ENCODE assay signal across 8 mouse cellular contexts in the genomic region with DNA sequence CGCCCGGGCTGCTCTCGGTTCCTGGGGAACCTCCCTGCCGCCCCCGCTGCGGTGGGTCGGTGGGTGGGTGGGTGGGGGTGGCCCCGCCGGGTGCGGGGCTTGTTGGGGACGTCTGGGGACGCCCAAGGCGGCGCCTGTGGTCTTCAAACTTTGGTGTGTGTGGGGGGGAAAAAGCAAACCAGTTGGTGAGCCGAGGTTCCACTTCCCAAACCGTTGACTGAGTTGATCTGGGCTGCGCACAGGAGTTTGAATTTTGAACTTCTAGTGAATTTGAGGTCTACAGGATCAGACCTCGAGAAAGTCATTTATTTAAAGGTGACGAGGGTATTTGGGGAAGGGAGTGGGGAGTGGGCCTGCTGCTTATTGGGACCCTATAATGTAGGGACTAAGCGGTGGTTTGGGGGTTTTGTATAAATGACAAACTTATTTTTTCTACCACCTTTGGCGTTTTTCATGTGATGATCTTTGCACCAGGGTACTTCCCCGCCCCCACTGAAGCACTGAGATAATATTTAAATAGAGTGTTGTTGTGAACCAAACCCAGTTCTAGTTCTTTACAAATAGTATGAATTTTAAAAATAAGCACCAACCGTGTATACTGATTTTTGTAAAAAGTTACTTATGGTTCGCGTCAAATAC. TPM values are rescaled to one million over a fixed set of nuclear protein-coding genes. Genes with fewer than 3 reads are reported as not detected.
DNase-seq lines count a peak whose midpoint lies in the region; ATAC-seq and TF ChIP-seq lines count a peak whose summit lies in the region.

No protein-coding gene starts in this region.

- peaks cover 10% of the 10 kb centered on the region; the same call in 1 of the 2 replicates for H3K4me1 ChIP-seq in kidney, embryonic 14.5 days (ENCODE audit: control insufficient read depth, insufficient read depth, low read length)
- H3K4me1 ChIP-seq in brown adipose tissue, adult 24 weeks (ENCODE audit: control insufficient read depth, insufficient read depth, insufficient read length, low read length), result peaks cover 10% of the 10 kb centered on the region; the same call in 1 of the 2 replicates
- peaks cover 3% of the 10 kb centered on the region; the same call in 1 of the 2 replicates for H3K4me1 ChIP-seq in intestine, embryonic 15.5 days (replicated peaks)
- H3K4me1 ChIP-seq in midbrain, postnatal 0 days (ENCODE audit: insufficient read depth, low read length), result 0 out of 2 replicates have a peak, but pooled peaks cover 4% of the 10 kb centered on the region

- no peak for TF ChIP-seq CTCF in midbrain, postnatal 0 days (IDR thresholded peaks at IDR 0.05)

- H3K27me3 ChIP-seq in kidney, embryonic 14.5 days (ENCODE audit: control insufficient read depth, insufficient read depth, low read length), result no peaks in the 10 kb centered on the region
- no peaks in the 10 kb centered on the region for H3K27me3 ChIP-seq in intestine, embryonic 15.5 days (replicated peaks)
- no peaks in the 10 kb centered on the region for H3K27me3 ChIP-seq in midbrain, postnatal 0 days (ENCODE audit: insufficient read depth, low read length)

- WGBS in kidney, embryonic 14.5 days, result 21% methylated on average over 20 of the region's 25 CpGs
- 16% methylated on average over 24 of the region's 25 CpGs for WGBS in intestine, embryonic 15.5 days
- WGBS in midbrain, postnatal 0 days, result 21% methylated on average over 23 of the region's 25 CpGs

- no peak for DNase-seq in kidney, postnatal 4 days
- DNase-seq in midbrain, postnatal 0 days (ENCODE audit: low spot score), result no peak
- no peak for DNase-seq in cerebellum, postnatal 25 days
- DNase-seq in gastrocnemius, postnatal 4 days (ENCODE audit: low spot score in 2 of 2), result no peak
- no peak for DNase-seq in adrenal gland, adult 18-20 months (ENCODE audit: low spot score in 2 of 2)

- peak overlapping the region; percentile 92 for H3K4me3 ChIP-seq in kidney, embryonic 14.5 days (ENCODE audit: low read length)
- H3K4me3 ChIP-seq in brown adipose tissue, adult 24 weeks (ENCODE audit: insufficient read depth, low read depth, low read length), result peak overlapping the region; percentile 98
- H3K4me3 ChIP-seq in intestine, embryonic 15.5 days (replicated peaks), result peak overlapping the region; percentile 88
- H3K4me3 ChIP-seq in midbrain, postnatal 0 days (ENCODE audit: low read depth, low read length), result peak overlapping the region; percentile 86

- peaks cover 2% of the 10 kb centered on the region for H3K9me3 ChIP-seq in kidney, embryonic 14.5 days (ENCODE audit: control insufficient read depth, low read length)
- no peaks in the 10 kb centered on the region for H3K9me3 ChIP-seq in intestine, embryonic 15.5 days
- no peaks in the 10 kb centered on the region for H3K9me3 ChIP-seq in midbrain, postnatal 0 days (ENCODE audit: low read length)

- no peaks in the 10 kb centered on the region for H3K36me3 ChIP-seq in kidney, embryonic 14.5 days (ENCODE audit: control insufficient read depth, insufficient read depth, low read length)
- no peaks in the 10 kb centered on the region for H3K36me3 ChIP-seq in intestine, embryonic 15.5 days
- H3K36me3 ChIP-seq in midbrain, postnatal 0 days (ENCODE audit: insufficient read depth, low read length), result no peaks in the 10 kb centered on the region

- ATAC-seq in kidney, embryonic 14.5 days (ENCODE audit: low FRiP score, low TSS enrichment), result no peak
- ATAC-seq in intestine, embryonic 15.5 days, result no peak
- no peak for ATAC-seq in midbrain, postnatal 0 days (ENCODE audit: low FRiP score)

- H3K27ac ChIP-seq in kidney, embryonic 14.5 days (ENCODE audit: low read depth, low read length), result peak overlapping the region; percentile 93
- H3K27ac ChIP-seq in brown adipose tissue, adult 24 weeks (replicated peaks; ENCODE audit: low read depth, low read length), result peak overlapping the region; percentile 62; the same call in 1 of the 2 replicates
- H3K27ac ChIP-seq in intestine, embryonic 15.5 days, result peak overlapping the region; percentile 92
- H3K27ac ChIP-seq in midbrain, postnatal 0 days (ENCODE audit: low read depth, low read length), result peak overlapping the region; percentile 79; the same call in 1 of the 2 replicates

- peak overlapping the region; percentile 95 for H3K9ac ChIP-seq in kidney, embryonic 14.5 days (ENCODE audit: low read depth, low read length)
- peak overlapping the region; percentile 87 for H3K9ac ChIP-seq in intestine, embryonic 15.5 days
- H3K9ac ChIP-seq in midbrain, postnatal 0 days (replicated peaks; ENCODE audit: low read length, poor library complexity, severe bottlenecking), result peak overlapping the region; percentile 74

- peak overlapping the region; percentile 86 for H3K4me2 ChIP-seq in kidney, embryonic 14.5 days (replicated peaks; ENCODE audit: low read depth, low read length)
- peak overlapping the region; percentile 86 for H3K4me2 ChIP-seq in intestine, embryonic 15.5 days (replicated peaks)
- peak overlapping the region; percentile 81 for H3K4me2 ChIP-seq in midbrain, postnatal 0 days (ENCODE audit: low read depth, low read length, poor library complexity, severe bottlenecking)

RNA-seq across cellular contexts. Expression of a gene that starts 0.6 kb away (rescaled TPM):
- polyA plus RNA-seq in kidney, embryonic 14.5 days (2014; fragmentation: Nextera tagmentation; extraction: Ambion mirVana), result 28.6 and 51.4 TPM in 2 replicates
- 17.8 and 22.6 TPM in 2 replicates for polyA plus RNA-seq in brown adipose tissue, adult 24 weeks (2012; ENCODE audit: insufficient read depth, insufficient read length, missing spikeins)
- 48.7 and 52.2 TPM in 2 replicates for polyA plus RNA-seq in intestine, embryonic 15.5 days (2015; fragmentation: Nextera tagmentation; extraction: Ambion mirVana)
- total RNA-seq in midbrain, postnatal 0 days (2014; rRNA removed), result 20.5 and 21.1 TPM in 2 replicates
- 19.5 and 21.5 TPM in 2 replicates for polyA plus RNA-seq in midbrain, postnatal 0 days (2015; fragmentation: Nextera tagmentation; extraction: Ambion mirVana)
- total RNA-seq in gastrocnemius, postnatal 4 days (2021), result 10 to 100 TPM; 30.2 to 32.4 TPM
- 10 to 100 TPM; 42.7 to 47.1 TPM for total RNA-seq in adrenal gland, adult 18-20 months (2021)
